Mouse (Mus musculus) gastrocnemius, postnatal 4 days (tissue): ENCODE data around the gene Ap1m1. TPM values are rescaled to one million over a fixed set of nuclear protein-coding genes. Genes with fewer than 3 reads are reported as not detected.

ENCODE experiments used
- DNase-seq, 2 experiments: peaks; one replicate each; pipeline ENCODE4 v3.0.0; 2021 to 2022; ENCODE audit warnings: low spot score in 2 of 2, mixed read lengths in 2 of 2
- total RNA-seq, 2 experiments: library from RNA; stranded (reverse); gene quantifications; 2 replicates each; pipeline ENCODE4 v1.2.3; 2021

The Ap1m1 gene
- total RNA-seq, 2 experiments from 2014 or later: 46.4 to 48.5 TPM

- DNase-seq: no peak
Observed at GRCm38 (mm10) chr8:72289051-72289450, 49.2 kb downstream of the Ap1m1 start.

- no peak for DNase-seq
Observed at GRCm38 (mm10) chr8:72291104-72291503, 51.3 kb downstream of the Ap1m1 start.

GRCm38 (mm10) chr8:72293309-72293708 lies 53.5 kb downstream of the Ap1m1 start:
- no peak for DNase-seq

GRCm38 (mm10) chr8:72295125-72295524 lies 55.3 kb downstream of the Ap1m1 start:
- no peak for DNase-seq

GRCm38 (mm10) chr8:72295679-72296078 lies 55.9 kb downstream of the Ap1m1 start:
- peak; percentile 84 to 92 for DNase-seq

GRCm38 (mm10) chr8:72296561-72296960 lies 56.7 kb downstream of the Ap1m1 start:
- DNase-seq: no peak

- no peak for DNase-seq
Observed at GRCm38 (mm10) chr8:72298928-72299327, 59.1 kb downstream of the Ap1m1 start.

GRCm38 (mm10) chr8:72300654-72301400 lies 61.0 kb downstream of the Ap1m1 start:
- DNase-seq: no peak

GRCm38 (mm10) chr8:72301497-72301896 lies 61.7 kb downstream of the Ap1m1 start:
- no peak for DNase-seq

- DNase-seq: no peak
Observed at GRCm38 (mm10) chr8:72302986-72303612, 63.3 kb downstream of the Ap1m1 start.

- DNase-seq: peak in 1 of 2 experiments; percentile 59
Observed at GRCm38 (mm10) chr8:72303633-72304032, 63.8 kb downstream of the Ap1m1 start.

- no peak for DNase-seq
Observed at GRCm38 (mm10) chr8:72305210-72305905, 65.5 kb downstream of the Ap1m1 start, which contains the start of gene Gm10282. TSS of gene Gm10282 (minus strand) at chr8:72305260.

- no peak for DNase-seq
Observed at GRCm38 (mm10) chr8:72306913-72307312, 67.1 kb downstream of the Ap1m1 start.

Other genes with a start within 250 kb of the Ap1m1 start
- gene Cyp4f18, start 230.4 kb upstream of the Ap1m1 start, total RNA-seq: under 1 TPM; 0.37 to 0.44 TPM
- not detected for gene Olfr372, start 198.8 kb upstream of the Ap1m1 start, total RNA-seq
- gene Olfr373, start 156.8 kb upstream of the Ap1m1 start, total RNA-seq: not detected
- gene Olfr374, start 133.0 kb upstream of the Ap1m1 start, total RNA-seq: not detected
- 100 to 1,000 TPM; 205 to 209 TPM for gene Tpm4, start 105.0 kb upstream of the Ap1m1 start, total RNA-seq
- 10 to 100 TPM; 37.6 to 37.7 TPM for gene Rab8a, start 78.8 kb upstream of the Ap1m1 start, total RNA-seq
- gene Hsh2d, start 50.4 kb upstream of the Ap1m1 start, total RNA-seq: not detected
- gene Cib3, start 27.2 kb upstream of the Ap1m1 start, total RNA-seq: not detected
- gene Gm11034, start 26.4 kb upstream of the Ap1m1 start, total RNA-seq: not detected
- 10 to 100 TPM; 24.3 to 25.9 TPM for gene Fam32a, start 20.3 kb upstream of the Ap1m1 start, total RNA-seq
- gene Gm10282, start 65.2 kb downstream of the Ap1m1 start, total RNA-seq: 10 to 100 TPM; 29.3 to 31.8 TPM
- 10 to 100 TPM; 40.0 to 47.7 TPM for gene Klf2, start 79.0 kb downstream of the Ap1m1 start, total RNA-seq
- gene Eps15l1, start 181.4 kb downstream of the Ap1m1 start, total RNA-seq: 10 to 100 TPM; 41.6 to 51.1 TPM
- 1 to 10 TPM; 1.3 to 2.0 TPM for gene Calr3, start 203.9 kb downstream of the Ap1m1 start, total RNA-seq
- gene 1700030K09Rik, start 203.9 kb downstream of the Ap1m1 start, total RNA-seq: 1 to 10 TPM; 6.3 to 6.5 TPM
- 10 to 100 TPM; 47.7 to 60.6 TPM for gene Cherp, start 235.2 kb downstream of the Ap1m1 start, total RNA-seq